Mouse (Mus musculus): ENCODE data around the gene Zdhhc13. TPM values are rescaled to one million over a fixed set of nuclear protein-coding genes. Genes with fewer than 3 reads are reported as not detected.

The Zdhhc13 gene
- polyA plus RNA-seq, 1 experiment from 2014 or later = 49.7 TPM

DNA sequence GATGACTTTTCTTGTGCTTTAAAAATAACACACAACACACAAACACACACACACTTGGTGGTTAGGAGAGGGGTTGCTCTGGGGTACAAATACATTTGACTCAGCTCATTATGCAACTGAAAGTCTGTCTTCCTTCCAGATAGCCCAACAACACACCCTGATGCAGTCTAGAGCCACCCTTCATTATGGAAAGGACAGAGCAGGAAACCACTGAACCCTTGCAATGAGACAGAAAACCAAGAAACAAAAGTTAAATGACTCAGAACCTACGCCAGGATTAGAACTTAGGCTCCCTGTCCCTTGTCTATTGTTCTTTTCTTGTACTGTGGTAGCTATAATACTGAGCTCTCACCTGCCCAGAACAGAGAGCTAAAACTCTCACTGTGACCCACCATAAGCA lies 28.0 kb upstream of the Zdhhc13 start:
- Histone ChIP-seq H3K27ac (replicated peaks; ENCODE audit: low read depth, low read length) (no peak overlapping the region), H3K36me3 (ENCODE audit: control insufficient read depth, insufficient read depth, low read length) (no peaks in the 10 kb centered on the region), H3K4me2 (ENCODE audit: low read length) (no peak overlapping the region), H3K27me3 (ENCODE audit: control insufficient read depth, insufficient read depth, low read length) (no peaks in the 10 kb centered on the region), H3K4me1 (ENCODE audit: control insufficient read depth, insufficient read depth, low read length) (no peaks in the 10 kb centered on the region), H3K9me3 (ENCODE audit: control insufficient read depth, low read length) (no peaks in the 10 kb centered on the region), H3K4me3 (replicated peaks; ENCODE audit: low read depth, low read length) (no peak overlapping the region), H3K9ac (replicated peaks; ENCODE audit: low read length) (no peak overlapping the region)
- ATAC-seq (ENCODE audit: low FRiP score, low TSS enrichment) (no peak), DNase-seq (no peak)
- WGBS = 71% methylated on average over 1 of the region's 1 CpGs

GRCm38 (mm10) chr7:48762289-48762688 lies 26.5 kb upstream of the Zdhhc13 start:
- DNase-seq = no peak
- Histone ChIP-seq H3K4me3 (replicated peaks; ENCODE audit: low read depth, low read length) (no peak overlapping the region), H3K4me2 (ENCODE audit: low read length) (no peak overlapping the region), H3K9ac (replicated peaks; ENCODE audit: low read length) (no peak overlapping the region), H3K4me1 (ENCODE audit: control insufficient read depth, insufficient read depth, low read length) (no peaks in the 10 kb centered on the region), H3K36me3 (ENCODE audit: control insufficient read depth, insufficient read depth, low read length) (no peaks in the 10 kb centered on the region), H3K27ac (replicated peaks; ENCODE audit: low read depth, low read length) (no peak overlapping the region), H3K9me3 (ENCODE audit: control insufficient read depth, low read length) (no peaks in the 10 kb centered on the region), H3K27me3 (ENCODE audit: control insufficient read depth, insufficient read depth, low read length) (no peaks in the 10 kb centered on the region)
- no peak for ATAC-seq (ENCODE audit: low FRiP score, low TSS enrichment)
- WGBS = 80% methylated on average over 1 of the region's 1 CpGs

- WGBS = 87% methylated on average over 3 of the region's 3 CpGs
- Histone ChIP-seq H3K4me2 (ENCODE audit: low read length) (no peak overlapping the region), H3K9ac (replicated peaks; ENCODE audit: low read length) (no peak overlapping the region), H3K36me3 (ENCODE audit: control insufficient read depth, insufficient read depth, low read length) (no peaks in the 10 kb centered on the region), H3K27me3 (ENCODE audit: control insufficient read depth, insufficient read depth, low read length) (no peaks in the 10 kb centered on the region), H3K27ac (replicated peaks; ENCODE audit: low read depth, low read length) (no peak overlapping the region), H3K4me3 (replicated peaks; ENCODE audit: low read depth, low read length) (no peak overlapping the region), H3K4me1 (ENCODE audit: control insufficient read depth, insufficient read depth, low read length) (no peaks in the 10 kb centered on the region), H3K9me3 (ENCODE audit: control insufficient read depth, low read length) (no peaks in the 10 kb centered on the region)
- ATAC-seq (ENCODE audit: low FRiP score, low TSS enrichment) = no peak
- DNase-seq = no peak
Measured at GRCm38 (mm10) chr7:48762721-48763120, 26.1 kb upstream of the Zdhhc13 start.

DNA sequence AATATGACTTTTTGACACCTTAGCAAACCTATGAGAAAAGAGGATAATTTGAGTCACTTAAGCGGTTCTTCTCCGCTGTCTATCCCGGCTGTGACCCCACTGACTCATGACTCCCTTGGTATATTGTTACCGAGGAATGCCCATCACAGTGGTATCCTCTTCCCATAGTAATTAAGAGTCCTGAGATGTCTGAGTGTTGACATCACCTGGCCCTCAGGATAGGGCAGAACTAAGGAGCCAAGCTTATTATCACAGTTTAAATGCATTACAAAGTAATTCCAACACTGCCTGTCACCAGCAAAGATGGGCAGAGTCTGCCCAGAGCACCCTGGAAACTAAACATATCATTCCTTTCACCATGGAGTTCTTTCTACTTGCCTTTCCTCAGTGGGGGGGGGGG lies 22.8 kb upstream of the Zdhhc13 start:
- Histone ChIP-seq H3K4me1 (ENCODE audit: control insufficient read depth, insufficient read depth, low read length) (no peaks in the 10 kb centered on the region), H3K9me3 (ENCODE audit: control insufficient read depth, low read length) (no peaks in the 10 kb centered on the region), H3K4me3 (replicated peaks; ENCODE audit: low read depth, low read length) (no peak overlapping the region), H3K36me3 (ENCODE audit: control insufficient read depth, insufficient read depth, low read length) (no peaks in the 10 kb centered on the region), H3K27ac (replicated peaks; ENCODE audit: low read depth, low read length) (no peak overlapping the region), H3K27me3 (ENCODE audit: control insufficient read depth, insufficient read depth, low read length) (no peaks in the 10 kb centered on the region), H3K9ac (replicated peaks; ENCODE audit: low read length) (no peak overlapping the region), H3K4me2 (ENCODE audit: low read length) (no peak overlapping the region)
- 84% methylated on average over 4 of the region's 4 CpGs for WGBS
- DNase-seq = no peak
- ATAC-seq (ENCODE audit: low FRiP score, low TSS enrichment) = no peak

GRCm38 (mm10) chr7:48769721-48770120 lies 19.1 kb upstream of the Zdhhc13 start:
- no peaks in the 10 kb centered on the region for H3K36me3 ChIP-seq (ENCODE audit: control insufficient read depth, insufficient read depth, low read length)
- H3K4me1 ChIP-seq (ENCODE audit: control insufficient read depth, insufficient read depth, low read length) = no peaks in the 10 kb centered on the region
- DNase-seq = no peak
- H3K4me3 ChIP-seq (replicated peaks; ENCODE audit: low read depth, low read length) = no peak overlapping the region
- no peaks in the 10 kb centered on the region for H3K9me3 ChIP-seq (ENCODE audit: control insufficient read depth, low read length)
- no peak overlapping the region for H3K4me2 ChIP-seq (ENCODE audit: low read length)
- no peaks in the 10 kb centered on the region for H3K27me3 ChIP-seq (ENCODE audit: control insufficient read depth, insufficient read depth, low read length)
- WGBS = 75% methylated on average over 1 of the region's 1 CpGs
- H3K9ac ChIP-seq (replicated peaks; ENCODE audit: low read length) = no peak overlapping the region
- ATAC-seq (ENCODE audit: low FRiP score, low TSS enrichment) = no peak
- no peak overlapping the region for H3K27ac ChIP-seq (replicated peaks; ENCODE audit: low read depth, low read length)

GRCm38 (mm10) chr7:48772060-48772734 lies 16.6 kb upstream of the Zdhhc13 start:
- Histone ChIP-seq H3K4me2 (ENCODE audit: low read length) (no peak overlapping the region), H3K9ac (replicated peaks; ENCODE audit: low read length) (no peak overlapping the region), H3K4me3 (replicated peaks; ENCODE audit: low read depth, low read length) (no peak overlapping the region), H3K4me1 (ENCODE audit: control insufficient read depth, insufficient read depth, low read length) (no peaks in the 10 kb centered on the region), H3K27me3 (ENCODE audit: control insufficient read depth, insufficient read depth, low read length) (no peaks in the 10 kb centered on the region), H3K27ac (replicated peaks; ENCODE audit: low read depth, low read length) (no peak overlapping the region), H3K9me3 (ENCODE audit: control insufficient read depth, low read length) (no peaks in the 10 kb centered on the region), H3K36me3 (ENCODE audit: control insufficient read depth, insufficient read depth, low read length) (no peaks in the 10 kb centered on the region)
- ATAC-seq (ENCODE audit: low FRiP score, low TSS enrichment) (no peak), DNase-seq (no peak)
- WGBS = 90% methylated on average over 2 of the region's 2 CpGs

DNA sequence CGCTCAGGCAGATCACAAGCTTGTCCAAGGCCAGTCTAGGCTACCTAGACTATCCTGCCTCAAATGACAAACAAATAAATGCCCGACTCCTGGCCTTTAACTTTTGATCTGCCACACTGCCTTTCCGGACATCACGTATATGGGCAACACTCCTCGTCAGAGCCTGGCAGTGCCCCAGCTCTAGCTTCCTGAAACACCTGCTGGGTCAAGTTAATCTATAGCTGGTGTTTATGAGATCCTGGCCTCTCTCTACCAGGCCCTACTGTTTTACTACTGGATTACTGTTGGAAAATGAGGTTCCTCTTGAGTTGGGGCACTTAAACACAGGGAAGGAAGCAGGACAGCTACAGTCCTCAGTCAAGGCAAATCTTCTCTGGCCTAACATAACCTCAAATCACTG lies 15.5 kb upstream of the Zdhhc13 start:
- H3K27me3 ChIP-seq (ENCODE audit: control insufficient read depth, insufficient read depth, low read length) = no peaks in the 10 kb centered on the region
- WGBS = 90% methylated on average over 5 of the region's 5 CpGs
- DNase-seq (no peak), ATAC-seq (ENCODE audit: low FRiP score, low TSS enrichment) (no peak)
- no peaks in the 10 kb centered on the region for H3K36me3 ChIP-seq (ENCODE audit: control insufficient read depth, insufficient read depth, low read length)
- no peaks in the 10 kb centered on the region for H3K4me1 ChIP-seq (ENCODE audit: control insufficient read depth, insufficient read depth, low read length)
- H3K4me3 ChIP-seq (replicated peaks; ENCODE audit: low read depth, low read length) = no peak overlapping the region
- H3K9me3 ChIP-seq (ENCODE audit: control insufficient read depth, low read length) = no peaks in the 10 kb centered on the region
- no peak overlapping the region for H3K4me2 ChIP-seq (ENCODE audit: low read length)
- no peak overlapping the region for H3K9ac ChIP-seq (replicated peaks; ENCODE audit: low read length)
- H3K27ac ChIP-seq (replicated peaks; ENCODE audit: low read depth, low read length) = no peak overlapping the region

GRCm38 (mm10) chr7:48774633-48775032 lies 14.2 kb upstream of the Zdhhc13 start:
- DNase-seq (no peak), ATAC-seq (ENCODE audit: low FRiP score, low TSS enrichment) (no peak)
- H3K27ac ChIP-seq (replicated peaks; ENCODE audit: low read depth, low read length) = no peak overlapping the region
- no peaks in the 10 kb centered on the region for H3K36me3 ChIP-seq (ENCODE audit: control insufficient read depth, insufficient read depth, low read length)
- H3K4me1 ChIP-seq (ENCODE audit: control insufficient read depth, insufficient read depth, low read length) = no peaks in the 10 kb centered on the region
- no peaks in the 10 kb centered on the region for H3K27me3 ChIP-seq (ENCODE audit: control insufficient read depth, insufficient read depth, low read length)
- H3K9ac ChIP-seq (replicated peaks; ENCODE audit: low read length) = no peak overlapping the region
- H3K4me3 ChIP-seq (replicated peaks; ENCODE audit: low read depth, low read length) = no peak overlapping the region
- H3K4me2 ChIP-seq (ENCODE audit: low read length) = no peak overlapping the region
- H3K9me3 ChIP-seq (ENCODE audit: control insufficient read depth, low read length) = no peaks in the 10 kb centered on the region
- WGBS = 90% methylated on average over 1 of the region's 1 CpGs

- no peak overlapping the region for H3K9ac ChIP-seq (replicated peaks; ENCODE audit: low read length)
- H3K27me3 ChIP-seq (ENCODE audit: control insufficient read depth, insufficient read depth, low read length) = no peaks in the 10 kb centered on the region
- ATAC-seq (ENCODE audit: low FRiP score, low TSS enrichment) (no peak), DNase-seq (no peak)
- H3K4me2 ChIP-seq (ENCODE audit: low read length) = no peak overlapping the region
- H3K9me3 ChIP-seq (ENCODE audit: control insufficient read depth, low read length) = no peaks in the 10 kb centered on the region
- no peak overlapping the region for H3K27ac ChIP-seq (replicated peaks; ENCODE audit: low read depth, low read length)
- H3K4me3 ChIP-seq (replicated peaks; ENCODE audit: low read depth, low read length) = no peak overlapping the region
- H3K4me1 ChIP-seq (ENCODE audit: control insufficient read depth, insufficient read depth, low read length) = no peaks in the 10 kb centered on the region
- no peaks in the 10 kb centered on the region for H3K36me3 ChIP-seq (ENCODE audit: control insufficient read depth, insufficient read depth, low read length)
- 92% methylated on average over 1 of the region's 1 CpGs for WGBS
Measured at GRCm38 (mm10) chr7:48775436-48775835, 13.4 kb upstream of the Zdhhc13 start.
